Mouse (Mus musculus): Measurements from ENCODE around the gene Eno4. TPM values are rescaled to one million over a fixed set of nuclear protein-coding genes. Genes with fewer than 3 reads are reported as not detected.
"Not testable (repeated sequence)": the region's sequence is repeated elsewhere in the genome, so short reads cannot be mapped to it uniquely, and the experiment has no call there.

The Eno4 gene
- polyA plus RNA-seq (2015; fragmentation: Nextera tagmentation; extraction: Ambion mirVana) = 1.6 and 1.7 TPM in 2 replicates

GRCm38 (mm10) chr19:58942841-58943828 lies at the start of gene Eno4, which contains the start of gene Hspa12a:
Gene Eno4, plus strand, starts transcription at chr19:58943425.
Gene Hspa12a, minus strand, starts transcription at chr19:58943654.
- H3K9ac ChIP-seq (replicated peaks; ENCODE audit: low read depth, low read length) = peak within 1 kb of the TSS; percentile 62
- under 1% methylated on average over 65 of the region's 65 CpGs for WGBS
- no peaks in the 10 kb centered on the region for H3K36me3 ChIP-seq (ENCODE audit: control insufficient read depth, insufficient read depth)
- H3K4me3 ChIP-seq (replicated peaks; ENCODE audit: low read length) = peak within 1 kb of the TSS; percentile 71
- peaks cover 8% of the 10 kb centered on the region for H3K27me3 ChIP-seq (replicated peaks; ENCODE audit: control insufficient read depth, insufficient read depth, low read length)
- peaks cover 13% of the 10 kb centered on the region for H3K4me1 ChIP-seq (replicated peaks; ENCODE audit: control insufficient read depth, insufficient read depth, low read length)
- H3K27ac ChIP-seq (ENCODE audit: low read length) = peak within 1 kb of the TSS; percentile 60
- peak; percentile 98 for ATAC-seq
- H3K9me3 ChIP-seq (ENCODE audit: control insufficient read depth, low read length) = no peaks in the 10 kb centered on the region
- H3K4me2 ChIP-seq (ENCODE audit: low read length) = peak within 1 kb of the TSS; percentile 85

GRCm38 (mm10) chr19:58896216-58896615 lies 47.0 kb upstream of the Eno4 start:
- no peak overlapping the region for H3K4me3 ChIP-seq (replicated peaks; ENCODE audit: low read length)
- no peak overlapping the region for H3K27ac ChIP-seq (ENCODE audit: low read length)
- no peaks in the 10 kb centered on the region for H3K9me3 ChIP-seq (ENCODE audit: control insufficient read depth, low read length)
- no peak overlapping the region for H3K9ac ChIP-seq (replicated peaks; ENCODE audit: low read depth, low read length)
- H3K27me3 ChIP-seq (replicated peaks; ENCODE audit: control insufficient read depth, insufficient read depth, low read length) = no peaks in the 10 kb centered on the region
- no peaks in the 10 kb centered on the region for H3K36me3 ChIP-seq (ENCODE audit: control insufficient read depth, insufficient read depth)
- no peak overlapping the region for H3K4me2 ChIP-seq (ENCODE audit: low read length)
- 26% methylated on average over 3 of the region's 3 CpGs for WGBS
- no peak for ATAC-seq
- H3K4me1 ChIP-seq (replicated peaks; ENCODE audit: control insufficient read depth, insufficient read depth, low read length) = no peaks in the 10 kb centered on the region

GRCm38 (mm10) chr19:58900471-58900870 lies 42.8 kb upstream of the Eno4 start:
- not testable (repeated sequence) for H3K4me1 ChIP-seq (replicated peaks; ENCODE audit: control insufficient read depth, insufficient read depth, low read length); H3K4me3 ChIP-seq (replicated peaks; ENCODE audit: low read length); H3K27me3 ChIP-seq (replicated peaks; ENCODE audit: control insufficient read depth, insufficient read depth, low read length); H3K27ac ChIP-seq (ENCODE audit: low read length); H3K9me3 ChIP-seq (ENCODE audit: control insufficient read depth, low read length); H3K4me2 ChIP-seq (ENCODE audit: low read length); H3K36me3 ChIP-seq (ENCODE audit: control insufficient read depth, insufficient read depth); H3K9ac ChIP-seq (replicated peaks; ENCODE audit: low read depth, low read length); ATAC-seq
- 89% methylated on average over 10 of the region's 10 CpGs for WGBS

GRCm38 (mm10) chr19:58903079-58903898 lies 39.9 kb upstream of the Eno4 start:
- Histone ChIP-seq H3K9me3 (ENCODE audit: control insufficient read depth, low read length) (no peaks in the 10 kb centered on the region), H3K4me3 (replicated peaks; ENCODE audit: low read length) (no peak overlapping the region), H3K4me1 (replicated peaks; ENCODE audit: control insufficient read depth, insufficient read depth, low read length) (peaks cover 3% of the 10 kb centered on the region; the same call in 1 of the 2 replicates), H3K27me3 (replicated peaks; ENCODE audit: control insufficient read depth, insufficient read depth, low read length) (0 out of 2 replicates have a peak, but pooled peaks cover 3% of the 10 kb centered on the region), H3K36me3 (ENCODE audit: control insufficient read depth, insufficient read depth) (no peaks in the 10 kb centered on the region), H3K9ac (replicated peaks; ENCODE audit: low read depth, low read length) (no peak overlapping the region), H3K4me2 (ENCODE audit: low read length) (peak overlapping the region; percentile 52; the same call in 1 of the 2 replicates), H3K27ac (ENCODE audit: low read length) (no peak overlapping the region)
- ATAC-seq = peak; percentile 5; the same call in 1 of the 2 replicates
- WGBS = 65% methylated on average over 7 of the region's 7 CpGs

- Histone ChIP-seq H3K4me3 (replicated peaks; ENCODE audit: low read length) (peak overlapping the region; percentile 33), H3K36me3 (ENCODE audit: control insufficient read depth, insufficient read depth) (no peaks in the 10 kb centered on the region), H3K9ac (replicated peaks; ENCODE audit: low read depth, low read length) (no peak overlapping the region), H3K4me1 (replicated peaks; ENCODE audit: control insufficient read depth, insufficient read depth, low read length) (peaks cover 3% of the 10 kb centered on the region; the same call in 1 of the 2 replicates), H3K27ac (ENCODE audit: low read length) (no peak overlapping the region), H3K27me3 (replicated peaks; ENCODE audit: control insufficient read depth, insufficient read depth, low read length) (peaks cover 3% of the 10 kb centered on the region; the same call in 1 of the 2 replicates), H3K4me2 (ENCODE audit: low read length) (peak overlapping the region; percentile 52), H3K9me3 (ENCODE audit: control insufficient read depth, low read length) (no peaks in the 10 kb centered on the region)
- peak; percentile 72 for ATAC-seq
- WGBS = under 1% methylated on average over 11 of the region's 11 CpGs
Observed at GRCm38 (mm10) chr19:58903899-58904327, 39.3 kb upstream of the Eno4 start.

- H3K4me2 ChIP-seq (ENCODE audit: low read length) = no peak overlapping the region
- 28% methylated on average over 9 of the region's 9 CpGs for WGBS
- no peaks in the 10 kb centered on the region for H3K36me3 ChIP-seq (ENCODE audit: control insufficient read depth, insufficient read depth)
- H3K9ac ChIP-seq (replicated peaks; ENCODE audit: low read depth, low read length) = no peak overlapping the region
- no peak overlapping the region for H3K4me3 ChIP-seq (replicated peaks; ENCODE audit: low read length)
- no peaks in the 10 kb centered on the region for H3K9me3 ChIP-seq (ENCODE audit: control insufficient read depth, low read length)
- H3K4me1 ChIP-seq (replicated peaks; ENCODE audit: control insufficient read depth, insufficient read depth, low read length) = peaks cover 10% of the 10 kb centered on the region
- no peak overlapping the region for H3K27ac ChIP-seq (ENCODE audit: low read length)
- no peak for ATAC-seq
- peaks cover 3% of the 10 kb centered on the region; the same call in 1 of the 2 replicates for H3K27me3 ChIP-seq (replicated peaks; ENCODE audit: control insufficient read depth, insufficient read depth, low read length)
Observed at GRCm38 (mm10) chr19:58906685-58907084, 36.5 kb upstream of the Eno4 start.

GRCm38 (mm10) chr19:58908018-58908417 lies 35.2 kb upstream of the Eno4 start:
- Histone ChIP-seq H3K27ac (ENCODE audit: low read length) (no peak overlapping the region), H3K4me2 (ENCODE audit: low read length) (no peak overlapping the region), H3K36me3 (ENCODE audit: control insufficient read depth, insufficient read depth) (no peaks in the 10 kb centered on the region), H3K4me1 (replicated peaks; ENCODE audit: control insufficient read depth, insufficient read depth, low read length) (peaks cover 10% of the 10 kb centered on the region), H3K9ac (replicated peaks; ENCODE audit: low read depth, low read length) (no peak overlapping the region), H3K9me3 (ENCODE audit: control insufficient read depth, low read length) (no peaks in the 10 kb centered on the region), H3K4me3 (replicated peaks; ENCODE audit: low read length) (no peak overlapping the region), H3K27me3 (replicated peaks; ENCODE audit: control insufficient read depth, insufficient read depth, low read length) (peaks cover 6% of the 10 kb centered on the region)
- ATAC-seq = no peak
- WGBS = 90% methylated on average over 10 of the region's 10 CpGs

- no peak overlapping the region for H3K27ac ChIP-seq (ENCODE audit: low read length)
- ATAC-seq = peak; percentile 77
- peaks cover 4% of the 10 kb centered on the region for H3K27me3 ChIP-seq (replicated peaks; ENCODE audit: control insufficient read depth, insufficient read depth, low read length)
- H3K36me3 ChIP-seq (ENCODE audit: control insufficient read depth, insufficient read depth) = no peaks in the 10 kb centered on the region
- H3K4me2 ChIP-seq (ENCODE audit: low read length) = peak overlapping the region; percentile 48
- under 1% methylated on average over 11 of the region's 11 CpGs for WGBS
- peak overlapping the region; percentile 32 for H3K4me3 ChIP-seq (replicated peaks; ENCODE audit: low read length)
- no peaks in the 10 kb centered on the region for H3K9me3 ChIP-seq (ENCODE audit: control insufficient read depth, low read length)
- H3K9ac ChIP-seq (replicated peaks; ENCODE audit: low read depth, low read length) = peak overlapping the region; percentile 45; the same call in 1 of the 2 replicates
- H3K4me1 ChIP-seq (replicated peaks; ENCODE audit: control insufficient read depth, insufficient read depth, low read length) = peaks cover 10% of the 10 kb centered on the region
Observed at GRCm38 (mm10) chr19:58910941-58911368, 32.3 kb upstream of the Eno4 start.
